Mouse (Mus musculus): ENCODE measurements around the gene OR5BS1P. TPM values are rescaled to one million over a fixed set of nuclear protein-coding genes. Genes with fewer than 3 reads are reported as not detected.

Gene OR5BS1P
- total RNA-seq, 1 experiment, result not detected

DNA sequence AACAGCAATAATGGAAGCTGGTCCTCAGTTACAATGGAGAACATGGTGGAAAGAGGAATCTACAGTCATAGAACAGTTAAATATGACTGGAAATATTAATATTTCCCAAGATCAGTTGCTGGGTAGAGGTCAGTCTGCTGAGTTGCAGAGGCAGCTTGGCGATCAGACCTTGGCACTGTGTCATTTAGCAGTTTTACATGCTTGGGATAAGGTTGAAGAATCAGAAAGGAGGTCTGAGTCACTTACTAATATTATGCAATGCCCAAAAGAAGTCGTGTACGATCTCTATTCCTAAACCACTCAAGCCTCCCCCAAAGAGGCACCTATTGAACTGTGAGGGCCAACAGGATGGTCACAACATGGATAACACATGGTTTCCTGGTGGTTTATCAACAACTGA, 25.1 kb upstream of the OR5BS1P start:
- in situ Hi-C loops (cut with MboI; ENCODE audit: low sequenced_read_pairs in 2 of 2, unreplicated experiment in 2 of 2), result no loop called here
- H3K9ac ChIP-seq (ENCODE audit: insufficient read depth, low read depth, low read length, poor library complexity, severe bottlenecking), result no peak overlapping the region
- no peaks in the 10 kb centered on the region for H3K4me1 ChIP-seq (ENCODE audit: control insufficient read depth in 2 of 2, insufficient read depth in 2 of 2, low read length in 2 of 2, poor library complexity in 1 of 2)
- TF ChIP-seq CHD2 (IDR thresholded peaks at IDR 0.05; ENCODE audit: low read depth, low read length) (no peak), ZC3H11A (IDR thresholded peaks at IDR 0.05; ENCODE audit: borderline replicate concordance, low read depth, low read length) (no peak)
- no peak for DNase-seq (ENCODE audit: low read depth, low spot score)
- H3K9me3 ChIP-seq (ENCODE audit: control insufficient read depth, insufficient read depth, low read depth, low read length), result no peaks in the 10 kb centered on the region
- no peak overlapping the region for H3K4me3 ChIP-seq (ENCODE audit: insufficient read depth in 1 of 2, low read depth in 1 of 2, low read length in 2 of 2, poor library complexity in 1 of 2, severe bottlenecking in 1 of 2)
- H3K27ac ChIP-seq (ENCODE audit: insufficient read depth, low read depth, low read length, poor library complexity, severe bottlenecking), result no peak overlapping the region
- H3K36me3 ChIP-seq (ENCODE audit: control insufficient read depth, insufficient read depth, low read length, poor library complexity, severe bottlenecking), result no peaks in the 10 kb centered on the region

DNA sequence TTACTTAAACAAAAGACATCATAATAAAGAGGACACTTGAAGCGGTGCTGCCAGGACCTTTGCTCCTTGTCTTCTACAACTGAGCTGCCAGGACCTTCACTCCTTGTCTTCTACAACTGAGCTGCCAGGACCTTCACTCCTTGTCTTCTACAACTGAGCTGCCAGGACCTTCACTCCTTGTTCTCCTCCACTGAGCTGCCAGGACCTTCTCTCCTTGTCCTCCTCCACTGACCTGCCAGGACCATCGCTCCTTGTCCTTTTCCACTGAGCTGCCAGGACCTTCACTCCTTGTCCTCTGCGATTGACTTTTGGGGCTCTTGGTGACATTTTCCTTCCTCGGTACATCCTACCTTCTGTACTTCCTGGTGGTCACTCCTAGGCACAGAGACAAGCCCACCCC, 21.2 kb upstream of the OR5BS1P start:
- DNase-seq (ENCODE audit: low read depth, low spot score), result peak; percentile 17
- H3K36me3 ChIP-seq (ENCODE audit: control insufficient read depth, insufficient read depth, low read length, poor library complexity, severe bottlenecking), result no peaks in the 10 kb centered on the region
- TF ChIP-seq HCFC1 (IDR thresholded peaks at IDR 0.05; ENCODE audit: borderline replicate concordance, insufficient read depth, low read length) (peak; percentile 60; the same call in 1 of the 2 replicates), CHD2 (IDR thresholded peaks at IDR 0.05; ENCODE audit: low read depth, low read length) (no peak)
- H3K4me1 ChIP-seq (ENCODE audit: control insufficient read depth in 2 of 2, insufficient read depth in 2 of 2, low read length in 2 of 2, poor library complexity in 1 of 2), result no peaks in the 10 kb centered on the region
- no peak overlapping the region for H3K27ac ChIP-seq (ENCODE audit: insufficient read depth, low read depth, low read length, poor library complexity, severe bottlenecking)
- H3K4me3 ChIP-seq (ENCODE audit: insufficient read depth in 1 of 2, low read depth in 1 of 2, low read length in 2 of 2, poor library complexity in 1 of 2, severe bottlenecking in 1 of 2), result peak overlapping the region in 1 of 2 experiments; percentile 30; a peak in 2 of 4 replicates
- in situ Hi-C loops (cut with MboI; ENCODE audit: low sequenced_read_pairs in 2 of 2, unreplicated experiment in 2 of 2), result no loop called here
- no peaks in the 10 kb centered on the region for H3K9me3 ChIP-seq (ENCODE audit: control insufficient read depth, insufficient read depth, low read depth, low read length)
- H3K9ac ChIP-seq (ENCODE audit: insufficient read depth, low read depth, low read length, poor library complexity, severe bottlenecking), result no peak overlapping the region

DNA sequence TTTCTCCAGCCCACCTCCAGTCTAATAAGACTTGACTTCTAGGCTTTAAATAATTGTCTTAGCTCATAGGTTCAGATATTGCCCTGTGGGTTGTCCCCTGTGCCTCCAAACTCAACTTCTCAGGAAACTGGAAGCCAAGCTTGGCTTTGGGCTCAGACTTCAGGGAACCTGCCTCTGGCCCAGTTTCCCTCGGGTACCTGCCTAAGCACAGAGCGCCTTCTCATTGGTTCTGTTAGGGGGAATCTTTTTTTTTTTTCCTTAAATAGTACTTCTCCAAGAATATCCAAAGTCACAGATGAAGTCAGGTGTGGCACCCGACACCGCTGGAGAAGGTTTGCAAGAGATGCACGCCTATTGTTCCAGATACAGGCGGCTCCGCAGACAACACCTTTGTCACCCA, 17.4 kb upstream of the OR5BS1P start, which contains the start of gene Olfr281:
Gene Olfr281 (plus strand): TSS at position 301 of the 400 bp plus-strand sequence.
- no peaks in the 10 kb centered on the region for H3K4me1 ChIP-seq (ENCODE audit: control insufficient read depth in 2 of 2, insufficient read depth in 2 of 2, low read length in 2 of 2, poor library complexity in 1 of 2)
- H3K36me3 ChIP-seq (ENCODE audit: control insufficient read depth, insufficient read depth, low read length, poor library complexity, severe bottlenecking), result no peaks in the 10 kb centered on the region
- no peak within 1 kb of the TSS for H3K27ac ChIP-seq (ENCODE audit: insufficient read depth, low read depth, low read length, poor library complexity, severe bottlenecking)
- in situ Hi-C loops (cut with MboI; ENCODE audit: low sequenced_read_pairs in 2 of 2, unreplicated experiment in 2 of 2), result no loop called here
- no peaks in the 10 kb centered on the region for H3K9me3 ChIP-seq (ENCODE audit: control insufficient read depth, insufficient read depth, low read depth, low read length)
- H3K4me3 ChIP-seq (ENCODE audit: insufficient read depth in 1 of 2, low read depth in 1 of 2, low read length in 2 of 2, poor library complexity in 1 of 2, severe bottlenecking in 1 of 2), result no peak within 1 kb of the TSS
- no peak within 1 kb of the TSS for H3K9ac ChIP-seq (ENCODE audit: insufficient read depth, low read depth, low read length, poor library complexity, severe bottlenecking)
- TF ChIP-seq HCFC1 (IDR thresholded peaks at IDR 0.05; ENCODE audit: borderline replicate concordance, insufficient read depth, low read length) (no peak), MAFK (IDR thresholded peaks at IDR 0.05; ENCODE audit: insufficient read depth, low read depth, low read length) (no peak), ZC3H11A (IDR thresholded peaks at IDR 0.05; ENCODE audit: borderline replicate concordance, low read depth, low read length) (no peak), ZNF384 (IDR thresholded peaks at IDR 0.05; ENCODE audit: low read depth, low read length) (no peak), CHD2 (IDR thresholded peaks at IDR 0.05; ENCODE audit: low read depth, low read length) (no peak)
- no peak for DNase-seq (ENCODE audit: low read depth, low spot score)

DNA sequence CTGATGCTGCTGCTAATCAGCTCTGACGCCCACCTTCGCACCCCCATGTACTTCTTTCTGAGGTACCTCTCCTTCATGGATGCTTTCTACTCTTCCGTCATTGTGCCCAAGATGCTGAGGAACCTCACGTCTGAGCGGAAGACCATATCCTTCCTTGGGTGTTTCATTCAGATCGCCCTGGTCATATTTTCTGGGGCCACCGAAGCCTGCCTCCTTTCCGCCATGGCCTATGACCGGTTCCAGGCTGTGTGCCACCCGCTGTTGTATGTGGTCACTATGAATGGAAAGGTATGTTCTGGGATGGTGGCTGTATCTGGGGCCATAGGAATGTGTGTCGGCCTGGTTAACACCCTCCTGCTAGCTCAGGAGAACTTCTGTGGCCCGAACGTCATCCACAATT, 1.8 kb downstream of the OR5BS1P start:
- TF ChIP-seq ZC3H11A (IDR thresholded peaks at IDR 0.05; ENCODE audit: borderline replicate concordance, low read depth, low read length) (no peak), HCFC1 (IDR thresholded peaks at IDR 0.05; ENCODE audit: borderline replicate concordance, insufficient read depth, low read length) (no peak), CHD2 (IDR thresholded peaks at IDR 0.05; ENCODE audit: low read depth, low read length) (no peak), ZNF384 (IDR thresholded peaks at IDR 0.05; ENCODE audit: low read depth, low read length) (no peak), MAFK (IDR thresholded peaks at IDR 0.05; ENCODE audit: insufficient read depth, low read depth, low read length) (no peak)
- Histone ChIP-seq H3K4me1 (ENCODE audit: control insufficient read depth in 2 of 2, insufficient read depth in 2 of 2, low read length in 2 of 2, poor library complexity in 1 of 2) (no peaks in the 10 kb centered on the region), H3K27ac (ENCODE audit: insufficient read depth, low read depth, low read length, poor library complexity, severe bottlenecking) (no peak overlapping the region), H3K9ac (ENCODE audit: insufficient read depth, low read depth, low read length, poor library complexity, severe bottlenecking) (no peak overlapping the region), H3K4me3 (ENCODE audit: insufficient read depth in 1 of 2, low read depth in 1 of 2, low read length in 2 of 2, poor library complexity in 1 of 2, severe bottlenecking in 1 of 2) (no peak overlapping the region), H3K36me3 (ENCODE audit: control insufficient read depth, insufficient read depth, low read length, poor library complexity, severe bottlenecking) (no peaks in the 10 kb centered on the region), H3K9me3 (ENCODE audit: control insufficient read depth, insufficient read depth, low read depth, low read length) (no peaks in the 10 kb centered on the region)
- in situ Hi-C loops (cut with MboI; ENCODE audit: low sequenced_read_pairs in 2 of 2, unreplicated experiment in 2 of 2), result no loop called here
- no peak for DNase-seq (ENCODE audit: low read depth, low spot score)

DNA sequence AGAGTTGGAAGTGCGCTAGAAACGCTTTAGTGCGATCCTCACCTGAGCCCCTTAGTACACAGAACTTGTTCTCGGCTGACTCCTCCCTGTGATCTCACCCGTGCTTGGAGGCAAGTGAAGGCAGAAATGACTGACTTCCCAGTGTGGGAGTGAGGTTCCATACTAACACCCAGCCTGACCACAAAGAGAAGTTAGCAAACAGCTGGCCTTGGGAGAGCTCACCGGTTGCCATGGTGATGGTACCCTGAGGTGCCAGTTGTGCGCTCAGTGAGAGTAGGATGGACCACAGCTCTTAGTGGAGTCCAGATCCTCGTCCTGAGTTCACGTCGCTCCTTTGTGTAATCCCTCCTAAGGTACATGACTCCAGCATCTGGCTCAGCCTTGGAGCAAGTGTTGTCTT, 5.3 kb downstream of the OR5BS1P start:
- no peak for TF ChIP-seq MAFK (IDR thresholded peaks at IDR 0.05; ENCODE audit: insufficient read depth, low read depth, low read length)
- no peak for TF ChIP-seq HCFC1 (IDR thresholded peaks at IDR 0.05; ENCODE audit: borderline replicate concordance, insufficient read depth, low read length)
- no peak for DNase-seq (ENCODE audit: low read depth, low spot score)
- in situ Hi-C loops (cut with MboI; ENCODE audit: low sequenced_read_pairs in 2 of 2, unreplicated experiment in 2 of 2), result no loop called here

More for the DNA sequence above, 5.3 kb downstream of the OR5BS1P start:
- Histone ChIP-seq H3K4me3 (ENCODE audit: insufficient read depth in 1 of 2, low read depth in 1 of 2, low read length in 2 of 2, poor library complexity in 1 of 2, severe bottlenecking in 1 of 2) (no peak overlapping the region), H3K4me1 (ENCODE audit: control insufficient read depth in 2 of 2, insufficient read depth in 2 of 2, low read length in 2 of 2, poor library complexity in 1 of 2) (no peaks in the 10 kb centered on the region; a peak in 1 of 4 replicates), H3K27ac (ENCODE audit: insufficient read depth, low read depth, low read length, poor library complexity, severe bottlenecking) (no peak overlapping the region), H3K36me3 (ENCODE audit: control insufficient read depth, insufficient read depth, low read length, poor library complexity, severe bottlenecking) (no peaks in the 10 kb centered on the region), H3K9ac (ENCODE audit: insufficient read depth, low read depth, low read length, poor library complexity, severe bottlenecking) (no peak overlapping the region), H3K9me3 (ENCODE audit: control insufficient read depth, insufficient read depth, low read depth, low read length) (no peaks in the 10 kb centered on the region)

Data from ES-E14 (cell line).